Mouse (Mus musculus) liver, embryonic 16.5 days (tissue): Measurements from ENCODE around the gene Tekt4. TPM values are rescaled to one million over a fixed set of nuclear protein-coding genes. Genes with fewer than 3 reads are reported as not detected.

Experiments used
- ATAC-seq: fragments of 200-750 bp; cut with Nextera tagmentation; 2 replicates; pipeline ENCODE4 v1.8.0; 2017; ENCODE audit warnings: low read depth, mild to moderate bottlenecking, moderate number of reproducible peaks, moderate library complexity
- H3K27ac ChIP-seq: fragments of 300-500 bp; sonication (generic); 2 replicates; pipeline ENCODE4 v1.5.1; 2014; ENCODE audit warnings: mild to moderate bottlenecking, low read length
- H3K27me3 ChIP-seq: fragments of 300-500 bp; sonication (generic); 2 replicates; pipeline ENCODE4 v1.6.1; 2014; ENCODE audit warnings: low read depth, low read length, mixed read lengths; ENCODE audit not compliant: control insufficient read depth, insufficient read depth
- H3K36me3 ChIP-seq: fragments of 300-500 bp; sonication (generic); 2 replicates; pipeline ENCODE4 v1.6.1; 2014; ENCODE audit warnings: mild to moderate bottlenecking; ENCODE audit not compliant: control insufficient read depth, insufficient read depth
- H3K4me1 ChIP-seq: fragments of 300-500 bp; sonication (generic); 2 replicates; pipeline ENCODE4 v1.6.1; 2014; ENCODE audit warnings: low read depth, low read length, mixed read lengths; ENCODE audit not compliant: control insufficient read depth
- H3K4me2 ChIP-seq: fragments of 300-500 bp; sonication (generic); 2 replicates; pipeline ENCODE4 v1.6.1; 2014; ENCODE audit warnings: low read depth, low read length, mixed read lengths
- H3K4me3 ChIP-seq: fragments of 300-500 bp; sonication (generic); 2 replicates; pipeline ENCODE4 v1.5.1; 2014; ENCODE audit warnings: low read depth, mild to moderate bottlenecking, low read length
- H3K9ac ChIP-seq: fragments of 300-500 bp; sonication (generic); 2 replicates; pipeline ENCODE4 v1.6.1; 2014; ENCODE audit warnings: low read depth, low read length
- H3K9me3 ChIP-seq: fragments of 300-500 bp; sonication (generic); replicated peaks from 2 replicates; pipeline ENCODE4 v1.6.1; 2016; ENCODE audit warnings: low read length; ENCODE audit not compliant: control insufficient read depth
- WGBS: fragments of 180-500 bp; shearing (Covaris S2); extraction: QIAGEN DNeasy Blood & Tissue Kit; methylation state at CpG from one replicate; pipeline ENCODE4 v1.1.7; 2014; ENCODE audit not compliant: insufficient replicate concordance; 5-methylcytosine and 5-hydroxymethylcytosine counted together
- polyA plus RNA-seq: library from polyadenylated mRNA; unstranded; fragments of >200 nt; fragmentation: Nextera tagmentation; extraction: Ambion mirVana; gene quantifications from 2 replicates; pipeline ENCODE4 v1.2.1, GENCODE M21; 2015

The Tekt4 gene
- polyA plus RNA-seq, 1 experiment from 2014 or later, result 0.05 TPM

GRCm38 (mm10) chr17:25427441-25427840 is 27.0 kb upstream of the Tekt4 start:
- Histone ChIP-seq H3K36me3 (no peaks in the 10 kb centered on the region), H3K27ac (no peak overlapping the region), H3K4me1 (no peaks in the 10 kb centered on the region; the same call in 1 of the 2 replicates), H3K4me3 (no peak overlapping the region), H3K9me3 (no peaks in the 10 kb centered on the region), H3K27me3 (peaks cover 25% of the 10 kb centered on the region), H3K4me2 (no peak overlapping the region), H3K9ac (no peak overlapping the region)
- peak; percentile 47; the same call in 1 of the 2 replicates for ATAC-seq
- 43% methylated on average over 10 of the region's 10 CpGs for WGBS

GRCm38 (mm10) chr17:25429240-25429639 is 25.2 kb upstream of the Tekt4 start:
- Histone ChIP-seq H3K9me3 (no peaks in the 10 kb centered on the region), H3K9ac (no peak overlapping the region), H3K4me2 (no peak overlapping the region), H3K27me3 (peaks cover 43% of the 10 kb centered on the region), H3K4me3 (no peak overlapping the region), H3K36me3 (no peaks in the 10 kb centered on the region), H3K27ac (no peak overlapping the region), H3K4me1 (no peaks in the 10 kb centered on the region; the same call in 1 of the 2 replicates)
- ATAC-seq, result no peak
- 30% methylated on average over 5 of the region's 5 CpGs for WGBS

GRCm38 (mm10) chr17:25429886-25430285 is 24.5 kb upstream of the Tekt4 start:
- H3K27me3 ChIP-seq, result peaks cover 49% of the 10 kb centered on the region
- H3K27ac ChIP-seq, result no peak overlapping the region
- no peak overlapping the region for H3K9ac ChIP-seq
- H3K4me1 ChIP-seq, result no peaks in the 10 kb centered on the region; the same call in 1 of the 2 replicates
- 36% methylated on average over 6 of the region's 6 CpGs for WGBS
- no peak overlapping the region for H3K4me3 ChIP-seq
- H3K9me3 ChIP-seq, result no peaks in the 10 kb centered on the region
- H3K4me2 ChIP-seq, result no peak overlapping the region
- H3K36me3 ChIP-seq, result no peaks in the 10 kb centered on the region
- no peak for ATAC-seq

GRCm38 (mm10) chr17:25430534-25430933 is 23.9 kb upstream of the Tekt4 start:
- Histone ChIP-seq H3K36me3 (no peaks in the 10 kb centered on the region), H3K4me3 (no peak overlapping the region), H3K4me1 (no peaks in the 10 kb centered on the region; the same call in 1 of the 2 replicates), H3K9ac (no peak overlapping the region), H3K27me3 (peaks cover 52% of the 10 kb centered on the region), H3K9me3 (no peaks in the 10 kb centered on the region), H3K4me2 (no peak overlapping the region), H3K27ac (no peak overlapping the region)
- ATAC-seq, result no peak
- 51% methylated on average over 8 of the region's 8 CpGs for WGBS

GRCm38 (mm10) chr17:25432433-25433181 is 21.8 kb upstream of the Tekt4 start:
- Histone ChIP-seq H3K27me3 (peaks cover 52% of the 10 kb centered on the region), H3K4me2 (peak overlapping the region; percentile 62), H3K36me3 (no peaks in the 10 kb centered on the region), H3K27ac (no peak overlapping the region), H3K4me3 (peak overlapping the region; percentile 55), H3K4me1 (no peaks in the 10 kb centered on the region; the same call in 1 of the 2 replicates), H3K9me3 (no peaks in the 10 kb centered on the region), H3K9ac (no peak overlapping the region)
- no peak for ATAC-seq
- WGBS, result 1% methylated on average over 53 of the region's 53 CpGs

DNA sequence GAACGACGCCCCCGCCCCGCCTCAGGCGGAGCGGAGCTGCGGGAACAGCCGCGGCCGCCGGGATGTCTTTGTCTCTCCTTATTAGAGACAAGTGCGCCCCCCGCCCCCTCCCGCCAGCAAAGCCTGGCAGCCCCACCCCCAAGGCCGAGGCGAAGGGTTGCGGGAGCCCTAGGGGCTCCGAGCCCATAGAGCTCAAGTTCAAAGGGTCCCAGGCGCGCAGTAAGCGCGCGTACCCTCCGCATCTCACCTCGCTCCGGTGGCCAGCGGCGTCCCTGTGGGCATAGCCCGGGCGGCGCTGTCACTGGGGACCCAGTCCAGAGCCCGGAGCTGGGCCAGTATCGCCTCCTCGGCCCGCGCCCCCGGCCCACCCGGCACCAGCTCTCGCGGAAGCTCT is 21.2 kb upstream of the Tekt4 start:
- Histone ChIP-seq H3K27ac (no peak overlapping the region), H3K36me3 (no peaks in the 10 kb centered on the region), H3K4me1 (no peaks in the 10 kb centered on the region), H3K27me3 (peaks cover 52% of the 10 kb centered on the region), H3K9me3 (no peaks in the 10 kb centered on the region), H3K4me3 (peak overlapping the region; percentile 55), H3K4me2 (peak overlapping the region; percentile 62), H3K9ac (peak overlapping the region; percentile 12; the same call in 1 of the 2 replicates)
- 1% methylated on average over 39 of the region's 40 CpGs for WGBS
- peak; percentile 16 for ATAC-seq

DNA sequence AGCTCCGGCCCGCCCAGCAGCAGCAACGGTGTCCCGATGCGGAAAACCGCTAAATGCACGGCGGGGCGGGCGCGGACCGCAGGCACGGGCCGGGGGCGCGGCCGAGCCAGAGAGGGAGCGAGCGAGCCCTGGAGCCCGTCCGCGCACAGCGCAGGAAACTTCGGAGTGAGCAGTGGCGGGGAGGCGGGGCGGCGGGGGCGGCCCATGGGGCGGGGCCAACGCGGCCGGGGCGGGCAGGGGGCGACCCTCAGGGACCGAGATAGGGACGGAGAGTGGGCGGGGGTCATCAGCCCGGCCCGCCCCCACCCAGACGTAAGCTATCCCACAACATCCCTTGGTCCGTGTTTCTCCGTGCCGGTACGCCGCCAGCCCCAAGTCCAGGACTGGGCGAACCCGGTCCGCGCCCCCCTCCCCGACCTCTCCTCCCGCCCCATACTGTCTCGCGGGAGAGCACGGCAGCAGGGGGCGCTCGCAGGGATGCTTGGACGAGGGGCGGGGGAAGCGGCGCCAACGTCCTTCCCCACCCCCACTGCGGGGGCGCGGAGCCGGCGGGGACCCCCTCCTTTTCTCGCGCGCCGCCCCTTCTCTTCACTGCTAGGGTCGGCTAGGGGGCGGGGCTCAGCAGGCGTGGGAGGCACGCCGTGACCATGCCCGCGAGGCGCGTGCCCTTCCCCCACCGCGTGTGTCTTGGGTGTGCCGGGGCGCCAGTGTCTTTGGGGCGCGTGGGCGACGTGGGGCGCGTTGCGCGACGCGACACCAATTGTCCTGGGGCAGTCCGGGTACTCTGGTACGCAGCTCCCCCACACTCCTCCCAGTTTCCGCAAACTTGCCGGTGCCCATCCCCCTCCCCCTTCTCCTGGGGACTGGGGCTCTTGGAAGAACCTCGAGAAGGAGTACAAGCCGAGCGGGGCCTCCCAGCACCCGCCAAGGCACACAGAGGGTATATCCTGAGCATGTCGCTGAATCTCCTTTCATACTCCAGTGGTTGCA is 20.5 kb upstream of the Tekt4 start, which contains the start of gene Cacna1h:
TSS of gene Cacna1h (minus strand) at position 167 of the 990 bp plus-strand sequence.
- Histone ChIP-seq H3K9ac (peak within 1 kb of the TSS; percentile 12; the same call in 1 of the 2 replicates), H3K27ac (no peak within 1 kb of the TSS), H3K36me3 (no peaks in the 10 kb centered on the region), H3K27me3 (peaks cover 52% of the 10 kb centered on the region), H3K9me3 (no peaks in the 10 kb centered on the region), H3K4me1 (no peaks in the 10 kb centered on the region), H3K4me2 (peak within 1 kb of the TSS; percentile 62), H3K4me3 (peak within 1 kb of the TSS; percentile 55)
- WGBS, result under 1% methylated on average over 76 of the region's 103 CpGs
- ATAC-seq, result peak; percentile 69

DNA sequence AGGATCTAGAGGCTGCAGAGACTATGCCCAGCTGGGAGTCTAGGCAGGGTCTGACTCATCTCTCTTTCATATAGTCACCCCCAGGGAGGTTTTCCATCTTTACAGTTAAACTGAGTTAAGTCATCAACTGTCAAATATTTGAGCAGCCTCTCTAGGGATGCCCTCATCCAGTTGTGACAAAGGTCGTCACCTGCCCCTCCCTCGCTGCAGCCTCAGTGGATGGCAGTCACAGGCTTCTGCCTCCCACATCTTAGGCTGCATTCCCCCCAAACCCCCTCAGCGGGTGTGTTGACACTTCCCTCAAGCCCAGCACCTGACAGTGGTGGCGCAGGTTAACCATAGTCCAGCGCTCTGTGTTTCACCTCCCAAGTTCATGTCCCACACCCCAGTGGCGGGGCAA is 13.0 kb upstream of the Tekt4 start:
- peak; percentile 75 for ATAC-seq

More for the DNA sequence above, 13.0 kb upstream of the Tekt4 start:
- no peaks in the 10 kb centered on the region for H3K36me3 ChIP-seq
- no peak overlapping the region for H3K9ac ChIP-seq
- H3K27me3 ChIP-seq, result no peaks in the 10 kb centered on the region
- 51% methylated on average over 6 of the region's 6 CpGs for WGBS
- no peaks in the 10 kb centered on the region for H3K9me3 ChIP-seq
- H3K4me1 ChIP-seq, result no peaks in the 10 kb centered on the region
- no peak overlapping the region for H3K27ac ChIP-seq
- H3K4me2 ChIP-seq, result no peak overlapping the region
- H3K4me3 ChIP-seq, result no peak overlapping the region
